Mouse (Mus musculus) cerebral cortex, adult 2 months (tissue): ENCODE results near the gene Sde2.

Experiments used
- WGBS: fragments of 180-500 bp; shearing (Covaris S2); methylation state at CpG from one replicate; pipeline ENCODE4 v1.1.7; 2018; 5-methylcytosine and 5-hydroxymethylcytosine counted together

Sde2 gene

GRCm38 (mm10) chr1:180835273-180836015, 15.5 kb upstream of the Sde2 start:
- WGBS, result 87% methylated on average over 10 of the region's 10 CpGs

- 95% methylated on average over 8 of the region's 8 CpGs for WGBS
Observed at GRCm38 (mm10) chr1:180836467-180836866, 14.5 kb upstream of the Sde2 start.

DNA sequence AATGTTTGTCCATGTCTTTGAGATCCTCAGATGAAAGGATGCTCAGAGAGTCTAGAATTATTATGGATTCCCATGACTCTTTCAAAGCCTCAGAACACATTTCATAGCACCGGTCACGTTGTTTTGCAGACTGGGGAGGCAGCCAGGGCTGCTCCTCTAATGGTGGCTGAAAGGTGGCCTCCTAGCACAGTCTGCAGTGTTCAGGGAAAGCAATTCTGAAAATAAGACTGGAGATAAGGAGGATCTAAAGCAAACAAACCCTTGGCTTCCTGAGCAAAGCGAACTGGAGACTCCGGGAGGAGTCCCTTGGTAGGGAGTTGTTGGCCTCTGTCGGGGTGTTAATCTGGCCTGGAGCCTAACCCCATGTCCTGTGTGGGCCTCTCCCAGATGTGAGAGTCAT, 13.7 kb upstream of the Sde2 start:
- WGBS, result 84% methylated on average over 5 of the region's 5 CpGs

GRCm38 (mm10) chr1:180838014-180838413, 12.9 kb upstream of the Sde2 start:
- 78% methylated on average over 6 of the region's 6 CpGs for WGBS

- 85% methylated on average over 8 of the region's 8 CpGs for WGBS
Observed at GRCm38 (mm10) chr1:180839201-180839910, 11.6 kb upstream of the Sde2 start.

- 94% methylated on average over 8 of the region's 8 CpGs for WGBS
Observed at GRCm38 (mm10) chr1:180841561-180842300, 9.2 kb upstream of the Sde2 start.

DNA sequence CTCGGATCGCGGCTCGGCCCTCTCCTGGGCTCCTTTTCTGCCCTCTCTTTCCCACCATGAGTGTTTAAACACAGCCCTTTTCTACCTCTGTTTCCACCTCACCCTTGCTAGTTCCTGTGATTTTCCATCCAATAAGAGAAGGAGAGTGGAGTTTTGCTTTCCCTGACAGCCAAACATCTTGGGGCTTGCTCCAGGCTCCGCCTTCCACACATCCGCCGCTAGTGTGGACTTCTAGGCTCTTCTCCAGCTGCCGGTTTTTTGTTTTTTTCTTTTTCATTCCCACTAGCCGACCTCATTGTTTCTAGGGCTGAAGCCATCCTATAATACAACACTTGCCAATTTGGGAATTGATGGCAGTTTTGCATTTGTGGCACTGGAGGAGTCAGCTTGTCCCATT, 2.8 kb upstream of the Sde2 start:
- 2% methylated on average over 9 of the region's 9 CpGs for WGBS

DNA sequence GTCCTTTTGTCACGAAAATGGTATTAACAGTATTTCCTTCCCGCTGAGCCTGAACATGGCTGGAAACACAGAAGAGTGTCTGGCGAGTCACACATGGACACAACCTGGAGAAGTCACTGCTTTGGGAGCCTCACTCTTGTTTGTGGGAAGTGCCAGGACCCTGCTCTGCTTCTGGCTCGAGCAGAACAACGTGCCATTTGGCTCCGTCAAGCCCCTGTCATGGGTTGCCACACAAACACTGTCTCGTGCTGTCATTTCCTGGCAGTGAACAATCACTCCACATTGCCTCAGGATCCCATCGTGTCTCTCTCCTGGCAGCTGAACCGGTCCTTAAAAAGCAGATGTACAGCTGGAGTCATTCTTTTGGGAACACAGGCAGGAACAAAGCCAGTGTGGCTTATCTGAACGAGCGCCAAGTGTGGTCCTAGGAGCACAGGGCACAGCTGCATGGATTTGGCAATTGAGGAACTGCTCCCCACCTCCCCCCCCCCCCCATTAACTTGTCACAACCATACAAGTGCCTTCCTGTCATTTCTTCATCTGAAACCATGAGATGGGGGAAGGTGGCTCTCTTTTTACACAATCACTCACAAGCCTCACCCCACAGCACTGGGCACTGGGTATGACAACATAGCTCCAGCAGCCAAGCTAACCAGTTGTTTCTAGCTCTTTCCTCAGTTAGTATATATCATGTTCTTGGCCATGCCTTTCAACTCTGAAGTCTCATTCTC, 2.3 kb upstream of the Sde2 start:
- 7% methylated on average over 11 of the region's 11 CpGs for WGBS

DNA sequence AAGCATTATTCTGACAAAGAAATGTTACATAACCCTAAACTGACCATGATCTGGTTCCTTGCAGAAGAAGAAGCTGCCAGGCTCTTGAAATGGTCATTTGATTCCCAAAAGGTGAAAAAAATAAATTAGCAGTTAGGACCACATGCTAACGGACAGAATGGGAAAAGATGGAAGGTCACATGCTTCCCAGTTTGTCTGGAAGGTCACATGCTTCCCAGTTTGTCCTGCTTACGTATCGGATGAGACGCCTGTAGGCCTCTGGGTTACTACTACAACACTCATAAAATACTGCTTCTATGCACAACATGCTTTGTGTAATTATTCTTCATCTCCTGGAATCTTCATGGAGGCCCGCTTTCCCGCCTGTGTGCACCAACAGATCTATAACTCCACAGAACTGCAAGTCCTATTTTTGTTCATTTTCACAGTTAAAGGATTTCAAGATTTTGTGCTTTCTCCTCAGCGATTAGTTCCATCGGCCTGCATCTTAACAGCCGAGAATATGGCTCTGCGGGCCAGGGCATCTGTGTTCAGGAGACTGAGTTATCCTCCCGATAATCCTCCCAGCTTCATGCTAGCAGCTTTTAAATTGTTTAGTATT, 1.1 kb upstream of the Sde2 start:
- WGBS, result 19% methylated on average over 11 of the region's 11 CpGs

GRCm38 (mm10) chr1:180860030-180860429, 9.1 kb downstream of the Sde2 start:
- 89% methylated on average over 6 of the region's 6 CpGs for WGBS

GRCm38 (mm10) chr1:180863606-180864005, 12.7 kb downstream of the Sde2 start:
- 0% methylated on average over 1 of the region's 1 CpGs for WGBS

DNA sequence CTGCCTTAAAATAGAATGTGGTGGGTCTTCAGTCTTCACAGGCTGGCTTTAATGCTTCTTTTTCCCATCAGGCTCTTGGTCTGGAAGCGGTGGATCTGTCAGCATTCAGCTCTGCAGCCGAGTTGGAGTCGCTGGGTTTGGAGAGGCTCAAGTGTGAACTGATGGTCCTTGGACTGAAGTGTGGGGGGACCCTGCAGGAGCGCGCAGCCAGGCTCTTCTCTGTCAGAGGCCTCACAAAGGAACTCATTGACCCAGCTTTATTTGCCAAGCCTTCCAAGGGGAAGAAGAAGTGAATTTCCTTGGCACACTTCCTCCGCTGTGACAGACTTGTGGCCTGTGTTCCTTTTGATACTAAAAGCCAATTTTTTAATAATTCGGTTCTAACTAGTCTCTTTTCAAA, 15.1 kb downstream of the Sde2 start:
- 66% methylated on average over 7 of the region's 7 CpGs for WGBS

- 70% methylated on average over 13 of the region's 13 CpGs for WGBS
Observed at GRCm38 (mm10) chr1:180870122-180870650, 19.3 kb downstream of the Sde2 start.

- 26% methylated on average over 9 of the region's 9 CpGs for WGBS
Observed at GRCm38 (mm10) chr1:180873861-180874484, 23.0 kb downstream of the Sde2 start.

DNA sequence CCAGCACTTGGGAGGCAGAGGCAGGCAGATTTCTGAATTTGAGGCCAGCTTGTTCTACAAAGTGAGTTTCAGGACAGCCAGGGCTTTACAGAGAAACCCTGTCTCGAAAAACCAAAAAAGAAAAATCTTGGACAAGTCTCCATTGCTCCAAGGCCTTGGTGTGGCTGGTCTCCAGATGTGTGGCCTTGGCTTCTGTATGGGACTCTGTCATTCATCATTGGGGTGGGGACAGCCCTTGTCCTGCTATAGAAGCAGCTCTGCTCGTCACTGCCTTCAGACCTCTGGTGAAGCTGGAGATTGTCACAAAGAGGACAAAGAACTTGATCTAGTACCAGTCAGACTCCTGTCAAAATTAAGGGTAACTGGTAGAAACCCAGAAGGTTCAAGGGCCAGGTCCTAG, 23.7 kb downstream of the Sde2 start:
- WGBS, result 90% methylated on average over 2 of the region's 2 CpGs

GRCm38 (mm10) chr1:180875126-180875525, 24.2 kb downstream of the Sde2 start:
- 94% methylated on average over 9 of the region's 9 CpGs for WGBS

DNA sequence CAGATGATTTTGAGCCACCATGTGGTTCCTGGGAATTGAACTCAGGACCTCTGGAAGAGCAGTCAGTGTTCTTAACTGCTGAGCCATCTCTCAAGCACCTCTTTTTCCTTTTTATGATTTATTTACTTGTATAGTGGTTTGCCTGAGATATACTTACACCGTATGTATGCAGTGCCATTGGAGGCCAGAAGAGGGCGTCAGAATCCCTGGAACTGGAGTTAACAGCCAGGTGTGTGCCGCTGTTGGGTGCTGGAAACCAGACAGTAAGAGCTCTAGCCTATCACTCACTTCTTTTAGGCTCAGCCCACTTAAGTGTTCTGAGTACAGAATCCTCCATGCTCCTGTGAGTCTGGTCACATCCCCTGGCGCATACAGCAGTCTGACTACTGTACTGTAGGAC, 26.5 kb downstream of the Sde2 start:
- 75% methylated on average over 4 of the region's 4 CpGs for WGBS

DNA sequence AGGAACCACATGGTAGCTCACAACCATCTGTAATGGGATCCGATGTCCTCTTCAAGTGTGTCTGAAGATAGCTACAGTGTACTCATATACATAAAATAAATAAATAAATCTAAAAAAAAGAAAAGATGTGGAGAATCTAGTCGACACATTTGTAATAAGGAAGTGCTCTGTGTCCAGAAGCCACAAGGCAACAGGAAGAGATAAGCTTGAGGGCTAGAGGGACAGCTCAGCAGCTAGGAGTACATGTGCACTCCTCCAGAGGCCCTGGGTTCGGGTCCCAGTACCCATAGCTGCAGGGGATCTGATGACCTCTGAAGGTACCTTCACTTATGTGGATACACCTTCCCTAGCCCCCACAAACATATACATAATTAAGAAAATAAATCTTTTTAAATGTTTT, 30.8 kb downstream of the Sde2 start:
- 66% methylated on average over 3 of the region's 3 CpGs for WGBS

DNA sequence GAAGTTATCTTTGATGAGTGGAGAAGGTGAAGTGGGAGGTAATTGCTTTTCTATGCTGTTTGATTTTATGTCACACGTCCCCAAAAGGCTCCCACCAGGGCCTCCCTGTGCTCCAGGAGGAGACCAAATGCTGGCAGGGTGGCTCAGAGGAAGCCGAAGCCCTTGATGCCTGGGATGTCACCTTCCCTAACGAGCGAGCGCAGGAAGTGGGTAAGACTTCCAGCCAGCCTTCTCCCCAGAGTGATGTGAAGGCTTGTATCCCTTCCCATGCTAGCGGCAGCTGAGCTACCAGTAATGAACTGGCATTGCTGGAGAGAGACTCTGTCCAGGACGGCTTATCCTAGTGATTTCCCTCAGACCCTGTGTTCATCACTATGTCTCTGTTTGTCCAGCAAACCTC, 32.8 kb downstream of the Sde2 start:
- WGBS, result 80% methylated on average over 7 of the region's 7 CpGs

DNA sequence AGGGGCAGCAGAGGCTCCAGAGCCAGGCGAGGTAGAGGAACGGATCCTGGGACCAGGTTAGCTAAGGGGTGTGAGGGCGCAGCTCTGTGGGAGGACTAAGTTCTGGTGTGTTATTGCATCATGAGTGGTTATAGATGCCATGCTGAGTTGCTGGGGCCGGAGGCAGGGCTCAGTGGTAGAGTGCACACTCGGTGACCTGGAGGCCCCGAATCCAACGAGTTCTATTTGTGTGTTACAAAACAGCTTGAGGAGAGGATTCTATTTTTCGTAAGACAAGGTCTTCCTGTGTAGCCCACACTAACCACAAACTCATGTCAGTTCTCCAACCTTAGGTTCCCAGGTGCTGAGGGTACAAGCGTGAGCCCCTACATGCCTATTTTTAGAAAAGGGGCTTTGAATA, 33.6 kb downstream of the Sde2 start:
- 89% methylated on average over 9 of the region's 9 CpGs for WGBS

- WGBS, result 38% methylated on average over 13 of the region's 13 CpGs
Observed at GRCm38 (mm10) chr1:180888556-180889042, 37.7 kb downstream of the Sde2 start.
